ENCODE assay signal across 9 mouse cellular contexts in genomic region chr9:109798051-109798450, GRCm38 (mm10). TPM values are rescaled to one million over a fixed set of nuclear protein-coding genes. Genes with fewer than 3 reads are reported as not detected.
A peak's percentile ranks its signal among the peaks of the same experiment; 100 is the strongest.
DNase-seq lines count a peak whose midpoint lies in the region; ATAC-seq and TF ChIP-seq lines count a peak whose summit lies in the region.
"Had no signal": no experiment of that assay in that cellular context is flagged by ENCODE, and none has a peak within 500 bp of the region (broad histone marks: within the 10 kb centered on the region; RNA-seq: fewer than 3 reads in every experiment).

No protein-coding gene starts in this region.

- no peaks in the 10 kb centered on the region for H3K9me3 ChIP-seq in ES-E14 (ENCODE audit: control insufficient read depth, insufficient read depth, low read depth, low read length)
- H3K9me3 ChIP-seq: lung, embryonic 15.5 days; stomach, embryonic 15.5 days had no signal

- no peak overlapping the region for H3K9ac ChIP-seq in ES-E14 (ENCODE audit: insufficient read depth, low read depth, low read length, poor library complexity, severe bottlenecking)
- H3K9ac ChIP-seq: lung, embryonic 15.5 days; stomach, embryonic 15.5 days had no signal

- TF ChIP-seq CTCF in layer of hippocampus, adult 2 months (conservative IDR thresholded peaks at IDR 0.05), result peak; percentile 72

- peak in 1 of 2 experiments; percentile 10 for DNase-seq in layer of hippocampus, adult 2 months (ENCODE audit: low spot score in 2 of 2)
- no peak for DNase-seq in layer of hippocampus, adult 9-10 months (ENCODE audit: low spot score)
- peak; percentile 22 for DNase-seq in CD4-positive helper T cell, adult 2 months (ENCODE audit: low read depth, low spot score)
- DNase-seq in ES-E14 (ENCODE audit: low read depth, low spot score), result peak; percentile 60
- DNase-seq in spleen, postnatal 36 days (ENCODE audit: low spot score in 2 of 2), result no peak

- no peaks in the 10 kb centered on the region for H3K4me1 ChIP-seq in ES-E14 (ENCODE audit: control insufficient read depth in 2 of 2, insufficient read depth in 2 of 2, low read length in 2 of 2, poor library complexity in 1 of 2)
- H3K4me1 ChIP-seq: lung, embryonic 15.5 days; stomach, embryonic 15.5 days had no signal

- in situ Hi-C loops in ES-E14 (cut with MboI; ENCODE audit: low sequenced_read_pairs in 2 of 2, unreplicated experiment in 2 of 2), result no loop called here

- peak; percentile 58; the same call in 1 of the 2 replicates for ATAC-seq in common myeloid progenitor, adult 5-6 weeks (replicated peaks; ENCODE audit: low read depth, poor library complexity, severe bottlenecking)
- ATAC-seq in megakaryocyte-erythroid progenitor cell, adult 5-6 weeks (replicated peaks; ENCODE audit: low FRiP score, low TSS enrichment, poor library complexity, severe bottlenecking), result peak; percentile 80; the same call in 1 of the 2 replicates

- H3K4me3 ChIP-seq in layer of hippocampus, adult 2 months, result no peak overlapping the region
- H3K4me3 ChIP-seq in ES-E14 (ENCODE audit: insufficient read depth in 1 of 2, low read depth in 1 of 2, low read length in 2 of 2, poor library complexity in 1 of 2, severe bottlenecking in 1 of 2), result no peak overlapping the region
- H3K4me3 ChIP-seq: lung, embryonic 15.5 days; stomach, embryonic 15.5 days had no signal

- no peak overlapping the region for H3K27ac ChIP-seq in layer of hippocampus, adult 2 months
- no peak overlapping the region for H3K27ac ChIP-seq in ES-E14 (ENCODE audit: insufficient read depth, low read depth, low read length, poor library complexity, severe bottlenecking)
- H3K27ac ChIP-seq: lung, embryonic 15.5 days; stomach, embryonic 15.5 days had no signal

- no peaks in the 10 kb centered on the region for H3K36me3 ChIP-seq in ES-E14 (ENCODE audit: control insufficient read depth, insufficient read depth, low read length, poor library complexity, severe bottlenecking)
- H3K36me3 ChIP-seq: lung, embryonic 15.5 days; stomach, embryonic 15.5 days had no signal

TF ChIP-seq in ES-E14, 5 proteins besides CTCF, POLR2A, EP300 and RAD21:
- TF ChIP-seq HCFC1 (IDR thresholded peaks at IDR 0.05; ENCODE audit: borderline replicate concordance, insufficient read depth, low read length) (no peak), ZC3H11A (IDR thresholded peaks at IDR 0.05; ENCODE audit: borderline replicate concordance, low read depth, low read length) (peak; percentile 57; the same call in 1 of the 2 replicates)

RNA-seq across cellular contexts. Expression of gene Fbxw27, which starts 7.6 kb away (rescaled TPM):
- not detected for total RNA-seq in layer of hippocampus, adult 2 months (2021)
- not detected in 2 replicates for total RNA-seq in ES-E14 (2012; rRNA removed)
- not detected in 2 replicates for total RNA-seq in common myeloid progenitor, adult 5-6 weeks (2017)
- total RNA-seq in megakaryocyte-erythroid progenitor cell, adult 5-6 weeks (2014; fragmentation: Nextera tagmentation), result not detected in 2 replicates
- total RNA-seq in megakaryocyte-erythroid progenitor cell, adult 5-6 weeks (2017), result not detected in 2 replicates

RNA-seq across cellular contexts. Expression of gene Spink8, which starts 14.0 kb away (rescaled TPM):
- 10 to 100 TPM; 60.8 to 71.0 TPM for total RNA-seq in layer of hippocampus, adult 2 months (2021)
- total RNA-seq in ES-E14 (2012; rRNA removed), result 0.31 TPM in 1 of 2 replicates, not detected in the other
- total RNA-seq in common myeloid progenitor, adult 5-6 weeks (2017), result not detected in 2 replicates
- total RNA-seq in megakaryocyte-erythroid progenitor cell, adult 5-6 weeks (2014; fragmentation: Nextera tagmentation), result not detected in 2 replicates
- total RNA-seq in megakaryocyte-erythroid progenitor cell, adult 5-6 weeks (2017), result not detected in 2 replicates

RNA-seq across cellular contexts. Expression of gene Nme6, which starts 34.5 kb away (rescaled TPM):
- total RNA-seq in layer of hippocampus, adult 2 months (2021), result 10 to 100 TPM; 12.0 to 12.2 TPM
- total RNA-seq in ES-E14 (2012; rRNA removed), result 37.7 and 46.5 TPM in 2 replicates
- total RNA-seq in common myeloid progenitor, adult 5-6 weeks (2017), result 21.8 and 23.6 TPM in 2 replicates
- 32.9 and 61.1 TPM in 2 replicates for total RNA-seq in megakaryocyte-erythroid progenitor cell, adult 5-6 weeks (2014; fragmentation: Nextera tagmentation)
- total RNA-seq in megakaryocyte-erythroid progenitor cell, adult 5-6 weeks (2017), result 27.6 and 47.6 TPM in 2 replicates

RNA-seq across cellular contexts. Expression of gene Camp, which starts 51.4 kb away (rescaled TPM):
- total RNA-seq in layer of hippocampus, adult 2 months (2021), result not detected
- total RNA-seq in ES-E14 (2012; rRNA removed), result not detected in 2 replicates
- total RNA-seq in common myeloid progenitor, adult 5-6 weeks (2017), result 47.0 and 48.3 TPM in 2 replicates
- total RNA-seq in megakaryocyte-erythroid progenitor cell, adult 5-6 weeks (2014; fragmentation: Nextera tagmentation), result 306 TPM in 1 of 2 replicates, not detected in the other
- 9.3 and 29.3 TPM in 2 replicates for total RNA-seq in megakaryocyte-erythroid progenitor cell, adult 5-6 weeks (2017)

RNA-seq across cellular contexts. Expression of gene Fbxw26, which starts 52.2 kb away (rescaled TPM):
- not detected for total RNA-seq in layer of hippocampus, adult 2 months (2021)
- not detected in 2 replicates for total RNA-seq in ES-E14 (2012; rRNA removed)
- total RNA-seq in common myeloid progenitor, adult 5-6 weeks (2017), result not detected in 2 replicates
- not detected in 2 replicates for total RNA-seq in megakaryocyte-erythroid progenitor cell, adult 5-6 weeks (2014; fragmentation: Nextera tagmentation)
- total RNA-seq in megakaryocyte-erythroid progenitor cell, adult 5-6 weeks (2017), result not detected in 2 replicates

Comparison
In these comparisons a context has a peak if more than half of its experiments do, and no peak if none do; other contexts are left out.
1. DNase-seq: peak in CD4-positive helper T cell, adult 2 months (single experiment) and ES-E14 (single experiment); none in layer of hippocampus, adult 9-10 months (single experiment) and spleen, postnatal 36 days (0 of 2).
2. RNA of gene Spink8, which starts 14.0 kb away (total RNA-seq): 60.8 to 71.0 TPM in layer of hippocampus, adult 2 months; 0.31 TPM in ES-E14, not detected in common myeloid progenitor, adult 5-6 weeks and not detected in megakaryocyte-erythroid progenitor cell, adult 5-6 weeks; every median in the first group is over 10 times any median in the second.